Mouse (Mus musculus) embryonic fibroblast, embryonic 13.5 days (primary cell): ENCODE data around the gene Slc30a2.

Experiments
- CTCF ChIP-seq: IDR thresholded peaks from 2 replicates; pipeline ENCODE4 v1.5.1; 2011; ENCODE audit warnings: mild to moderate bottlenecking, control low read depth, low read length, moderate library complexity, borderline replicate concordance; ENCODE audit not compliant: insufficient read depth
- POLR2A ChIP-seq: IDR thresholded peaks from 2 replicates; pipeline ENCODE4 v1.6.1; 2011; ENCODE audit warnings: low read depth, mild to moderate bottlenecking, control low read depth, low read length, moderate library complexity

DNA sequence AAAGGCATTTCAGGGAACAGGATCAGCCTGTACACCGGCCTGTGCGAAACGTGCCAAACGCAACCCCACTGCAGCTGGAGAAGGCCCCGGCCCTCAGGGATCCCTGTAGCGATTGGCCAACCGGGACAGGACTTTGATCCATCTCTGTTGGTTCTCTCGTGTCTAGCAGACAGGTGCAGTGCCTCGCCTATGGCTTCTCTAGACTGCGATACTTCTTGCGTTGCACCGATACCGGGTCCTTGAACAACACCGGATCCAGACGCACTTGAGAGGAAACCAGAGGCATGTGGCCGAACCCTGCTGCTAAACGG lies 14.4 kb downstream of the Slc30a2 start:
- no peak for TF ChIP-seq CTCF
- TF ChIP-seq POLR2A, result no peak
